Mouse (Mus musculus) testis, adult 2 months (tissue): Measurements from ENCODE around the gene Pakap. TPM values are rescaled to one million over a fixed set of nuclear protein-coding genes. Genes with fewer than 3 reads are reported as not detected.

Experiments
- H3K27ac ChIP-seq: fragments of 200-500 bp; 2 replicates; pipeline ENCODE4 v1.5.1; 2012; ENCODE audit warnings: low read depth, low read length; ENCODE audit not compliant: control insufficient read depth, insufficient read depth
- H3K27me3 ChIP-seq: fragments of 200-500 bp; 2 replicates; pipeline ENCODE4 v1.6.1; 2012; ENCODE audit warnings: mild to moderate bottlenecking, low read length, moderate library complexity; ENCODE audit not compliant: control insufficient read depth, insufficient read depth
- H3K36me3 ChIP-seq: fragments of 200-500 bp; 2 replicates; pipeline ENCODE4 v1.6.1; 2012; ENCODE audit warnings: mild to moderate bottlenecking, low read length; ENCODE audit not compliant: control insufficient read depth, insufficient read depth
- H3K4me1 ChIP-seq: fragments of 200-500 bp; 2 replicates; pipeline ENCODE4 v1.6.1; 2012; ENCODE audit warnings: low read length; ENCODE audit not compliant: control insufficient read depth, insufficient read depth
- H3K4me3 ChIP-seq: fragments of 200-500 bp; 2 replicates; pipeline ENCODE4 v1.5.1; 2012; ENCODE audit warnings: low read depth, mild to moderate bottlenecking, low read length, moderate library complexity, mixed read lengths; ENCODE audit not compliant: control insufficient read depth
- CTCF ChIP-seq: fragments of 200-500 bp; IDR thresholded peaks from 2 replicates; pipeline ENCODE4 v1.5.1; 2012; ENCODE audit warnings: low read depth, mild to moderate bottlenecking, inconsistent platforms, low read length, moderate library complexity; ENCODE audit not compliant: control insufficient read depth, insufficient read depth, insufficient replicate concordance
- POLR2A ChIP-seq: fragments of 200-500 bp; IDR thresholded peaks from 2 replicates; pipeline ENCODE4 v1.6.1; 2012; ENCODE audit warnings: low read depth, mild to moderate bottlenecking, inconsistent platforms, low read length, moderate library complexity; ENCODE audit not compliant: control insufficient read depth
- polyA plus RNA-seq: library from polyadenylated mRNA; depleted of rRNA; stranded (reverse); fragments of >200 nt; gene quantifications from 2 replicates; pipeline ENCODE4 v1.2.3, GENCODE M21; 2012

The Pakap gene
- polyA plus RNA-seq, 1 experiment = 0.96 TPM

GRCm38 (mm10) chr4:57575686-57576085, 7.7 kb downstream of the Pakap start:
- no peaks in the 10 kb centered on the region for H3K27me3 ChIP-seq
- no peaks in the 10 kb centered on the region for H3K36me3 ChIP-seq
- no peaks in the 10 kb centered on the region for H3K4me1 ChIP-seq
- TF ChIP-seq CTCF = no peak
- no peak overlapping the region for H3K27ac ChIP-seq
- H3K4me3 ChIP-seq = no peak overlapping the region

GRCm38 (mm10) chr4:57576095-57576494, 8.1 kb downstream of the Pakap start:
- Histone ChIP-seq H3K4me1 (no peaks in the 10 kb centered on the region), H3K27me3 (no peaks in the 10 kb centered on the region), H3K36me3 (no peaks in the 10 kb centered on the region), H3K27ac (no peak overlapping the region), H3K4me3 (no peak overlapping the region)
- TF ChIP-seq POLR2A = no peak
- no peak for TF ChIP-seq CTCF

- Histone ChIP-seq H3K4me3 (no peak overlapping the region), H3K27me3 (no peaks in the 10 kb centered on the region), H3K27ac (no peak overlapping the region), H3K36me3 (no peaks in the 10 kb centered on the region), H3K4me1 (no peaks in the 10 kb centered on the region)
- TF ChIP-seq CTCF (no peak), POLR2A (no peak)
These were observed 11.7 kb downstream of the Pakap start for GRCm38 (mm10) chr4:57579683-57580082.

GRCm38 (mm10) chr4:57585281-57585800, 17.4 kb downstream of the Pakap start:
- H3K27me3 ChIP-seq = no peaks in the 10 kb centered on the region
- H3K27ac ChIP-seq = no peak overlapping the region
- H3K4me1 ChIP-seq = no peaks in the 10 kb centered on the region
- no peak for TF ChIP-seq CTCF
- H3K36me3 ChIP-seq = no peaks in the 10 kb centered on the region
- H3K4me3 ChIP-seq = no peak overlapping the region

GRCm38 (mm10) chr4:57586933-57587658, 19.1 kb downstream of the Pakap start:
- H3K27me3 ChIP-seq = no peaks in the 10 kb centered on the region
- TF ChIP-seq CTCF = no peak
- TF ChIP-seq POLR2A = no peak
- no peaks in the 10 kb centered on the region for H3K36me3 ChIP-seq
- no peak overlapping the region for H3K4me3 ChIP-seq
- H3K27ac ChIP-seq = no peak overlapping the region
- no peaks in the 10 kb centered on the region for H3K4me1 ChIP-seq

- no peaks in the 10 kb centered on the region for H3K27me3 ChIP-seq
- no peak overlapping the region for H3K27ac ChIP-seq
- H3K4me3 ChIP-seq = no peak overlapping the region
- H3K36me3 ChIP-seq = no peaks in the 10 kb centered on the region
- TF ChIP-seq POLR2A = no peak
- TF ChIP-seq CTCF = no peak
- H3K4me1 ChIP-seq = no peaks in the 10 kb centered on the region
These were observed 20.4 kb downstream of the Pakap start for GRCm38 (mm10) chr4:57588356-57588755.

- Histone ChIP-seq H3K4me3 (no peak overlapping the region), H3K27me3 (no peaks in the 10 kb centered on the region), H3K4me1 (no peaks in the 10 kb centered on the region), H3K27ac (no peak overlapping the region), H3K36me3 (no peaks in the 10 kb centered on the region)
- TF ChIP-seq CTCF = no peak
- no peak for TF ChIP-seq POLR2A
These were observed 24.8 kb downstream of the Pakap start for GRCm38 (mm10) chr4:57592751-57593150.
